Mouse (Mus musculus) hindbrain, embryonic 16.5 days (tissue): ENCODE results near the gene Fbxo4. TPM values are rescaled to one million over a fixed set of nuclear protein-coding genes. Genes with fewer than 3 reads are reported as not detected.

Experiments used
- ATAC-seq: fragments of 200-750 bp; cut with Nextera tagmentation; 2 replicates; pipeline ENCODE4 v1.8.0; 2017; ENCODE audit warnings: moderate TSS enrichment, moderate library complexity
- H3K27ac ChIP-seq: fragments of 300-500 bp; sonication (generic); 2 replicates; pipeline ENCODE4 v1.5.1; 2014; ENCODE audit warnings: low read depth, mild to moderate bottlenecking, control low read depth, low read length, moderate library complexity
- H3K27me3 ChIP-seq: fragments of 300-500 bp; sonication (generic); replicated peaks from 2 replicates; pipeline ENCODE4 v1.6.1; 2014; ENCODE audit warnings: low read length; ENCODE audit not compliant: control insufficient read depth, insufficient read depth
- H3K36me3 ChIP-seq: fragments of 300-500 bp; sonication (generic); 2 replicates; pipeline ENCODE4 v1.6.1; 2014; ENCODE audit warnings: mild to moderate bottlenecking, low read length, moderate library complexity, mixed read lengths; ENCODE audit not compliant: control insufficient read depth, insufficient read depth
- H3K4me1 ChIP-seq: fragments of 300-500 bp; sonication (generic); 2 replicates; pipeline ENCODE4 v1.6.1; 2014; ENCODE audit warnings: low read depth, low read length; ENCODE audit not compliant: control insufficient read depth, insufficient read depth
- H3K4me2 ChIP-seq: fragments of 300-500 bp; sonication (generic); 2 replicates; pipeline ENCODE4 v1.6.1; 2014; ENCODE audit warnings: mild to moderate bottlenecking, low read length, control low read depth, moderate library complexity
- H3K4me3 ChIP-seq: fragments of 300-500 bp; sonication (generic); 2 replicates; pipeline ENCODE4 v1.5.1; 2014; ENCODE audit warnings: mild to moderate bottlenecking, low read length, control low read depth, moderate library complexity
- H3K9ac ChIP-seq: fragments of 300-500 bp; sonication (generic); 2 replicates; pipeline ENCODE4 v1.6.1; 2014; ENCODE audit warnings: low read depth, mild to moderate bottlenecking, control low read depth, low read length, moderate library complexity
- H3K9me3 ChIP-seq: fragments of 300-500 bp; sonication (generic); 2 replicates; pipeline ENCODE4 v1.6.1; 2014; ENCODE audit warnings: mild to moderate bottlenecking, low read length, moderate library complexity; ENCODE audit not compliant: control insufficient read depth
- WGBS: fragments of 180-500 bp; shearing (Covaris S2); extraction: QIAGEN DNeasy Blood & Tissue Kit; methylation state at CpG from one replicate; pipeline ENCODE4 v1.1.7; 2014; 5-methylcytosine and 5-hydroxymethylcytosine counted together
- polyA plus RNA-seq: library from polyadenylated mRNA; unstranded; fragments of >200 nt; fragmentation: Nextera tagmentation; extraction: Ambion mirVana; gene quantifications from 2 replicates; pipeline ENCODE4 v1.2.1, GENCODE M21; 2015

The Fbxo4 gene
- polyA plus RNA-seq, 1 experiment from 2014 or later, result 10.0 TPM

DNA sequence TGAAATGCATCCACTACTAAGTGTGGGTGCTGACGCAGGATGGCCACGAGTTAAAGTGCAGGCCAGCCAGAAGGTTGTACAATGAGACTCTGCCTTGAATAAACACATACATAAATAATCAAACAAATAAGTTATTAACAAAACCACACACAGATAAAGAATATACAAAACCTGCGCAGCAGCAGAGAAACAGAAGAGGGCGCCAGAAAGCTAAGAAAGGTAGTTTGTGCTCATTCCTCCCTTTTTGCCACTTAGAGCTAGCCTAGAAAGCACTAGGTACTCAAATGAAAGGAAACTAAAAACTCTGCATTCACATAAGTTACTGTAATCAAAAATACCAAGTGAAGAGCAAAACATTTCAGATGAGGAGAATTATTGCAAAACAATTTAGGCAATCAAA is 21.4 kb downstream of the Fbxo4 start:
- Histone ChIP-seq H3K27me3 (no peaks in the 10 kb centered on the region), H3K9ac (no peak overlapping the region), H3K4me2 (no peak overlapping the region), H3K27ac (no peak overlapping the region), H3K9me3 (no peaks in the 10 kb centered on the region), H3K4me1 (no peaks in the 10 kb centered on the region), H3K36me3 (no peaks in the 10 kb centered on the region), H3K4me3 (no peak overlapping the region)
- ATAC-seq, result no peak
- 28% methylated on average over 4 of the region's 4 CpGs for WGBS

DNA sequence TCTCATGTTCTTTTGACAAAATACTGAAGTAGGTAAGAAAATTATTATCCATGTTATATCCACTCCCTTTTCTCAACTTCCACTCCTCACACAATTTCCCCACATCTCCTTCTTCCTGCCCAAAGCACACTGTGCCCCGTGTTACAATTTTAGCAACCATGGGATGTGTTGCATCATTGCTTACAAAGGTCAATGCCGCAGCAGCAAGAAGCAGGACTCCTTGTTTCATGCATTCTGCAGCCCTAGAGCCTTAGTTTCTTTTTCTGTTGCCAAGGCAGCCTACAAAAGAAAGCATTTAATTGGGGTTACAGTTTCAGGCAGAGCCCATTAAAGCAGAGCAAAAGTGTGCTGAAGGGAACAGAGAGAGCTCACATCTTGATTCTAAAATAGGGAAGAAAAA is 24.4 kb downstream of the Fbxo4 start:
- Histone ChIP-seq H3K4me3 (no peak overlapping the region), H3K27me3 (no peaks in the 10 kb centered on the region), H3K4me2 (no peak overlapping the region), H3K4me1 (no peaks in the 10 kb centered on the region), H3K9ac (no peak overlapping the region), H3K9me3 (no peaks in the 10 kb centered on the region), H3K27ac (no peak overlapping the region), H3K36me3 (no peaks in the 10 kb centered on the region)
- 68% methylated on average over 2 of the region's 2 CpGs for WGBS
- no peak for ATAC-seq

DNA sequence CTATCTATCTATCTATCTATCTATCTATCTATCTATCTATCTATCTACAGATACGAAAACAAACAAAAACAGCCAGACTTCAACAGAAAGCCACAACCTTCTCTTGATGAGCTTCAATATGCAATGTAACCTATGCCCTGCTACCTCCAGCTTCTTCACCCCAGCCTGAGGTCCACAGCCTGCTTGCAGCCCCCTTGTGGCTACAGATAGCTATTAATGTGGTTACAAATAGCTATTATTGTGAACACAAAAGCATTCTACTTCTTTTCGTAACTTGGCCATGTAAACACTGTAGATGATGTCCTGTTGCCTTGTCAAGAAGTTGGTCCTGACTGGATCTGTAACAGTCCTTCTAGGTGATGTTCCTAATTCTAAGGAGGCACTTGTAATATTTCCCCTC is 41.2 kb downstream of the Fbxo4 start:
- Histone ChIP-seq H3K27ac (no peak overlapping the region), H3K27me3 (no peaks in the 10 kb centered on the region), H3K36me3 (no peaks in the 10 kb centered on the region), H3K9ac (no peak overlapping the region), H3K4me3 (no peak overlapping the region), H3K9me3 (no peaks in the 10 kb centered on the region), H3K4me1 (no peaks in the 10 kb centered on the region), H3K4me2 (no peak overlapping the region)
- WGBS, result 85% methylated on average over 2 of the region's 2 CpGs
- ATAC-seq, result no peak

DNA sequence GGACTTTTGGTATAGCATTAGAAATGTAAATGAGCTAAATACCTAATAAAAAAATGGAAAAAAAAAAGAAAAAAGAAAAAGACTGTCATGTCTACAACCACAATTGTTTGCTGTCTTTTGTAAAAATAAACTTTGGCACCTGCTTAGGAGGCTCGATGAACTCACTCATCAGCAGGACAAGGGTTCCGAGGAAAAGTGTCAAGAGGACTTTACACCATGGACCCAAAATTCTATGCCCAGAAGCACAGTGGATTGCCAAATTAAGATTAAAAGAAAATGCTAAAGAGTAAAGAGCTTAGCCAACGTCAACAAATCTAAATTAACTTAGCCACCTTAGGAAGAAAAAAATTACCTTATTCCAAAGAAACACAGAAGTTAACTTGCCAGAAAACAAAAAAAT is 43.3 kb downstream of the Fbxo4 start:
- Histone ChIP-seq H3K27ac (no peak overlapping the region), H3K9ac (no peak overlapping the region), H3K4me1 (no peaks in the 10 kb centered on the region), H3K36me3 (no peaks in the 10 kb centered on the region), H3K4me2 (no peak overlapping the region), H3K9me3 (no peaks in the 10 kb centered on the region), H3K4me3 (no peak overlapping the region), H3K27me3 (no peaks in the 10 kb centered on the region)
- ATAC-seq, result no peak
- WGBS, result 89% methylated on average over 3 of the region's 3 CpGs

DNA sequence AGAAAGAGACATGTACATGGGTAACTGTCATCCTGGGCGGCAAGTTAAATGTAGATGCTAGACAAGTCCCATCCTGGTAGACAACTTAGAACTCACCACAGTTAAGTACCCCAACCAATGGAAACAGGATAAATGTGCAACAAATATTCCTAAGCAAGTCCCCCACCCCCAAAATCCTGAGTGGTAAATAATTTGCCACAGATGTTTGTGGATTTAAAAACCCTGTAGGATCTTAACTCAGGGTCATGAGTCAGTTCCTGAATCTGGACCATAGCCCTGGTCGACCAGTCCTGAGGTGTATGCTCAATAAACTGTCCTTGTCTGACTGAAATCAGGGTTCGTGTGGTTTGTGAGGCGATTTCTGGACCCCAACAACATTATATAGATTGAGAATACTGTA is 45.9 kb downstream of the Fbxo4 start:
- no peak overlapping the region for H3K4me2 ChIP-seq
- no peaks in the 10 kb centered on the region for H3K4me1 ChIP-seq
- WGBS, result 88% methylated on average over 4 of the region's 4 CpGs
- no peak overlapping the region for H3K27ac ChIP-seq
- no peak overlapping the region for H3K4me3 ChIP-seq
- H3K9ac ChIP-seq, result no peak overlapping the region
- no peaks in the 10 kb centered on the region for H3K27me3 ChIP-seq
- no peaks in the 10 kb centered on the region for H3K9me3 ChIP-seq
- H3K36me3 ChIP-seq, result no peaks in the 10 kb centered on the region
- no peak for ATAC-seq

DNA sequence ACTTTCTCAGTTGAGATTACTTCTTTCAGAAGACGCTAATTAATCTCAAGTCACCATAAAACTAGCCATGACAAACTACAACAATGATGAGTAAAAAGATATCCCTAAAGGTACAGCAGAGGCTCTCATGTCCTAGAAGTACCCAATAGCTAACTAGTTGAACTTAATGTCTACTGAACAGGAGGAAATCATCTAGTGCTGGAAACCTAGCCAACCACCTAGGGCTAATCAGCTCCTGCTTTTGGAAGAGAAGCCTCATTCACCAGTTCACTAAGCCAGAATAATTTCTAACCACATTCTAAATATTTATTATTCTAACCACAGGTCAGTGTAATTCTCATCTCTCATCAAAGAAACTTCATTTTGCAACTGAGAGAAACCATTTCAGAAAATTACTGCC is 47.4 kb downstream of the Fbxo4 start:
- no peak overlapping the region for H3K27ac ChIP-seq
- no peak overlapping the region for H3K9ac ChIP-seq
- H3K36me3 ChIP-seq, result no peaks in the 10 kb centered on the region
- H3K9me3 ChIP-seq, result no peaks in the 10 kb centered on the region
- no peaks in the 10 kb centered on the region for H3K4me1 ChIP-seq
- no peak overlapping the region for H3K4me2 ChIP-seq
- no peak overlapping the region for H3K4me3 ChIP-seq
- no peak for ATAC-seq
- no peaks in the 10 kb centered on the region for H3K27me3 ChIP-seq
- 85% methylated on average over 1 of the region's 1 CpGs for WGBS

Other genes starting within 250 kb of the Fbxo4 start
- gene AW549877, start 16.2 kb upstream of the Fbxo4 start, polyA plus RNA-seq, result 34.4 and 41.6 TPM in 2 replicates
- 412 and 495 TPM in 2 replicates for gene Oxct1, start 46.8 kb upstream of the Fbxo4 start, polyA plus RNA-seq